In the genomic region with DNA sequence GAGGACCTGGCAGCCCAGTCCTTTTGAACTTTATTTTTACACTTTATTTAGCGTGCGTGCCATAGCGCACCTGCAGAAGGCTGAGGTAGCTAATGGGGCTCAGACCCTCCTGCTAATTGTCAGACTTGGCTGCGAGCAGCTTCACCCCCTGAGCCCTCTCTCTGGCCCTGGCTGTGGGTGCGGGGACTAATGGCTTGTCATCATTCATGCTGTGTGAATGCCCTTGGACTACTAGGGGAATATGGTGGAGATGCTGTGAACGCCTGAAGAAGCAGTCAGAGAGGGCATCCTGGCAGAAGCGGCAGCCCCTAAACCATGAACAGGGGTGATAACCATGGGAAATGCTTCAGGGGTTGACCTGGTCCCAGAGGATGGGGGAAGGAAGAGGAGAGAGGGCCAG, we compare ENCODE assay signal across 10 mouse cellular contexts.
A peak's percentile ranks its signal among the peaks of the same experiment; 100 is the strongest.
DNase-seq lines count a peak whose midpoint lies in the region; ATAC-seq and TF ChIP-seq lines count a peak whose summit lies in the region.
"Had no signal": no experiment of that assay in that cellular context is flagged by ENCODE, and none has a peak within 500 bp of the region (broad histone marks: within the 10 kb centered on the region; RNA-seq: fewer than 3 reads in every experiment).

No protein-coding gene starts in this region.

- no peak overlapping the region for H3K4me2 ChIP-seq in heart, embryonic 14.5 days (ENCODE audit: low read length)
- no peak overlapping the region for H3K4me2 ChIP-seq in lung, embryonic 16.5 days (ENCODE audit: low read depth, low read length)
- no peak overlapping the region for H3K4me2 ChIP-seq in hindbrain, embryonic 12.5 days (replicated peaks)
- H3K4me2 ChIP-seq in liver, postnatal 0 days (ENCODE audit: low read depth, low read length) = no peak overlapping the region

- peaks cover 69 to 91% of the 10 kb centered on the region in 2 experiments for H3K4me1 ChIP-seq in heart, embryonic 14.5 days (ENCODE audit: control insufficient read depth in 2 of 2, insufficient read depth in 2 of 2, low read length in 2 of 2)
- H3K4me1 ChIP-seq in lung, embryonic 16.5 days (replicated peaks; ENCODE audit: control insufficient read depth, insufficient read depth, low read length) = peaks cover 97% of the 10 kb centered on the region
- peaks cover 87% of the 10 kb centered on the region for H3K4me1 ChIP-seq in hindbrain, embryonic 12.5 days
- peaks cover 61% of the 10 kb centered on the region for H3K4me1 ChIP-seq in liver, postnatal 0 days (ENCODE audit: insufficient read depth)

- 82% methylated on average over 7 of the region's 7 CpGs for WGBS in heart, embryonic 14.5 days
- 78% methylated on average over 7 of the region's 7 CpGs for WGBS in lung, embryonic 16.5 days
- 88% methylated on average over 7 of the region's 7 CpGs for WGBS in hindbrain, embryonic 12.5 days
- WGBS in liver, postnatal 0 days (ENCODE audit: insufficient replicate concordance) = 74% methylated on average over 7 of the region's 7 CpGs

- no peak for TF ChIP-seq CTCF in liver, postnatal 0 days (IDR thresholded peaks at IDR 0.05; ENCODE audit: low read depth)

- peak overlapping the region in 1 of 2 experiments; percentile 82; a peak in 2 of 4 replicates for H3K27ac ChIP-seq in heart, embryonic 14.5 days (replicated peaks in 1 of 2; ENCODE audit: control insufficient read depth in 1 of 2, insufficient read depth in 1 of 2, low read depth in 2 of 2, low read length in 2 of 2)
- H3K27ac ChIP-seq in lung, embryonic 16.5 days (ENCODE audit: low read length) = peak overlapping the region; percentile 96
- 0 out of 2 replicates have a peak overlapping the region, but pooled peaks have one; percentile 12 for H3K27ac ChIP-seq in hindbrain, embryonic 12.5 days
- 0 out of 2 replicates have a peak overlapping the region, but pooled peaks have one; percentile 60 for H3K27ac ChIP-seq in liver, postnatal 0 days (ENCODE audit: low read depth)

- ATAC-seq in heart, embryonic 14.5 days (ENCODE audit: insufficient number of reproducible peaks, insufficient read depth, low FRiP score, low read depth) = no peak
- no peak for ATAC-seq in lung, embryonic 16.5 days (ENCODE audit: low read depth)
- ATAC-seq in hindbrain, embryonic 12.5 days (ENCODE audit: low FRiP score) = no peak
- ATAC-seq in liver, postnatal 0 days = no peak

- 0 out of 2 replicates have a peak overlapping the region, but pooled peaks have one; percentile 6 for H3K9ac ChIP-seq in heart, embryonic 14.5 days (ENCODE audit: low read length)
- H3K9ac ChIP-seq in lung, embryonic 16.5 days (ENCODE audit: low read length) = no peak overlapping the region
- no peak overlapping the region for H3K9ac ChIP-seq in hindbrain, embryonic 12.5 days
- H3K9ac ChIP-seq in liver, postnatal 0 days (replicated peaks) = no peak overlapping the region
- H3K9ac ChIP-seq: forebrain, postnatal 0 days had no signal

- H3K9me3 ChIP-seq in heart, embryonic 14.5 days (ENCODE audit: control insufficient read depth, low read length) = no peaks in the 10 kb centered on the region
- no peaks in the 10 kb centered on the region for H3K9me3 ChIP-seq in lung, embryonic 16.5 days (ENCODE audit: control insufficient read depth, low read length)
- no peaks in the 10 kb centered on the region for H3K9me3 ChIP-seq in hindbrain, embryonic 12.5 days (replicated peaks)
- no peaks in the 10 kb centered on the region for H3K9me3 ChIP-seq in liver, postnatal 0 days (ENCODE audit: low read length)

- H3K4me3 ChIP-seq in heart, embryonic 14.5 days (ENCODE audit: control insufficient read depth in 1 of 2, insufficient read depth in 1 of 2, low read depth in 1 of 2, low read length in 2 of 2) = no peak overlapping the region
- H3K4me3 ChIP-seq in lung, embryonic 16.5 days (ENCODE audit: low read length) = no peak overlapping the region
- H3K4me3 ChIP-seq in hindbrain, embryonic 12.5 days = no peak overlapping the region
- H3K4me3 ChIP-seq in liver, postnatal 0 days (ENCODE audit: low read depth, low read length) = no peak overlapping the region

- H3K27me3 ChIP-seq in heart, embryonic 14.5 days (ENCODE audit: control insufficient read depth, insufficient read depth, low read length) = no peaks in the 10 kb centered on the region
- H3K27me3 ChIP-seq in lung, embryonic 16.5 days (ENCODE audit: control insufficient read depth, insufficient read depth, low read depth, low read length) = no peaks in the 10 kb centered on the region
- H3K27me3 ChIP-seq in hindbrain, embryonic 12.5 days = no peaks in the 10 kb centered on the region
- no peaks in the 10 kb centered on the region for H3K27me3 ChIP-seq in liver, postnatal 0 days (ENCODE audit: insufficient read depth, low read length)

- TF ChIP-seq EP300 in liver, postnatal 0 days (IDR thresholded peaks at IDR 0.05; ENCODE audit: low read depth) = no peak

- intact Hi-C loops in heart, postnatal 10 days (cut with DNase I) = loop anchor here (2.0 kb wide), 1 partner anchor 45 kb away; no protein-coding TSS in a partner anchor

- DNase-seq in heart, postnatal 10 days = no peak
- no peak for DNase-seq in lung, adult 18-20 months
- DNase-seq in liver, postnatal 0 days = no peak
- no peak for DNase-seq in left cerebral cortex, adult 11 months (ENCODE audit: low spot score)
- no peak for DNase-seq in right cerebral cortex, postnatal 10 days (ENCODE audit: low spot score in 2 of 2)
- DNase-seq: forebrain, postnatal 0 days; right cerebral cortex, postnatal 14 days had no signal

- H3K36me3 ChIP-seq in heart, embryonic 14.5 days (ENCODE audit: control insufficient read depth, insufficient read depth, low read length) = no peaks in the 10 kb centered on the region
- no peaks in the 10 kb centered on the region for H3K36me3 ChIP-seq in lung, embryonic 16.5 days (ENCODE audit: control insufficient read depth, insufficient read depth, low read length)
- no peaks in the 10 kb centered on the region for H3K36me3 ChIP-seq in hindbrain, embryonic 12.5 days
- no peaks in the 10 kb centered on the region for H3K36me3 ChIP-seq in liver, postnatal 0 days (replicated peaks; ENCODE audit: insufficient read depth, low read length)
